Mouse (Mus musculus) intestine, embryonic 14.5 days (tissue): ENCODE measurements around the gene Gm867. TPM values are rescaled to one million over a fixed set of nuclear protein-coding genes. Genes with fewer than 3 reads are reported as not detected.

ENCODE experiments used
- ATAC-seq: fragments of 200-750 bp; cut with Nextera tagmentation; replicated peaks from 2 replicates; pipeline ENCODE4 v1.8.0; 2017; ENCODE audit warnings: low read depth, moderate number of reproducible peaks, moderate TSS enrichment, moderate library complexity; ENCODE audit not compliant: low FRiP score, low TSS enrichment
- DNase-seq: peaks from one replicate; pipeline ENCODE4 v3.0.0-alpha.2; 2018; ENCODE audit warnings: low spot score
- H3K27ac ChIP-seq: fragments of 300-500 bp; sonication (generic); 2 replicates; pipeline ENCODE4 v1.5.1; 2014; ENCODE audit warnings: low read depth, mild to moderate bottlenecking, control low read depth
- H3K27me3 ChIP-seq: fragments of 300-500 bp; sonication (generic); replicated peaks from 2 replicates; pipeline ENCODE4 v1.6.1; 2014; ENCODE audit warnings: low read length, control low read depth; ENCODE audit not compliant: control insufficient read depth, insufficient read depth
- H3K36me3 ChIP-seq: fragments of 300-500 bp; sonication (generic); 2 replicates; pipeline ENCODE4 v1.6.1; 2014; ENCODE audit warnings: low read length, control low read depth; ENCODE audit not compliant: control insufficient read depth, insufficient read depth
- H3K4me1 ChIP-seq: fragments of 300-500 bp; sonication (generic); replicated peaks from 2 replicates; pipeline ENCODE4 v1.6.1; 2014; ENCODE audit warnings: low read length, control low read depth, mixed read lengths; ENCODE audit not compliant: control insufficient read depth, insufficient read depth
- H3K4me2 ChIP-seq: fragments of 300-500 bp; sonication (generic); 2 replicates; pipeline ENCODE4 v1.6.1; 2014; ENCODE audit warnings: low read length
- H3K4me3 ChIP-seq: fragments of 300-500 bp; sonication (generic); 2 replicates; pipeline ENCODE4 v1.5.1; 2014; ENCODE audit warnings: low read depth, low read length, control low read depth, mixed read lengths
- H3K9ac ChIP-seq: fragments of 300-500 bp; sonication (generic); 2 replicates; pipeline ENCODE4 v1.6.1; 2014; ENCODE audit warnings: mild to moderate bottlenecking, low read length
- H3K9me3 ChIP-seq: fragments of 300-500 bp; sonication (generic); 2 replicates; pipeline ENCODE4 v1.6.1; 2016; ENCODE audit warnings: low read length, control low read depth; ENCODE audit not compliant: control insufficient read depth
- WGBS: fragments of 180-500 bp; shearing (Covaris S2); extraction: QIAGEN DNeasy Blood & Tissue Kit; methylation state at CpG from one replicate; pipeline ENCODE4 v1.1.7; 2014; 5-methylcytosine and 5-hydroxymethylcytosine counted together
- polyA plus RNA-seq: library from polyadenylated mRNA; unstranded; fragments of >200 nt; fragmentation: Nextera tagmentation; extraction: Ambion mirVana; gene quantifications from 2 replicates; pipeline ENCODE4 v1.2.1, GENCODE M21; 2014

Gm867 gene
- polyA plus RNA-seq, 1 experiment from 2014 or later = not detected

DNA sequence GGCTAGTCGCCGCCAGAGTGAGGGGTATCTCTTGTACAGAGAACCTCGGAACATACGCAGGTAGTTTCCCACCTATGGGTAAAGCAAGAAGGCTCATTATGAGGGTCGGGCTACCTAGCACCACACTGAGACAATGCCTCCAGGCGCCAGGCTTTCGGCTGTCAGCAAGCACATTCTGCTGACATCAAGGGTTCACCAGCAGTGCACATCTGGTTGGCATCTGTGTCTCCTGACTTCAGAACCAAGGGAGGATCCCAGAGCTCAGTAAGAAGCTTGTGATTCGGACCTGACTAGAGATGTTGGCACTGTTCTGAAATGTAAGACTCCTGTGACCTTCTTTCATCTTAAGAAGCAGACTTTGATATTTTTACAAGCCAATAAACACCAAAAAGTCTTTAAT lies 23.6 kb downstream of the Gm867 start:
- Histone ChIP-seq H3K4me3 (no peak overlapping the region), H3K27me3 (no peaks in the 10 kb centered on the region), H3K27ac (no peak overlapping the region), H3K4me1 (peaks cover 22% of the 10 kb centered on the region), H3K36me3 (peaks cover 57% of the 10 kb centered on the region), H3K9me3 (no peaks in the 10 kb centered on the region), H3K4me2 (no peak overlapping the region), H3K9ac (no peak overlapping the region)
- ATAC-seq = no peak
- WGBS = 84% methylated on average over 8 of the region's 8 CpGs
- DNase-seq = no peak

DNA sequence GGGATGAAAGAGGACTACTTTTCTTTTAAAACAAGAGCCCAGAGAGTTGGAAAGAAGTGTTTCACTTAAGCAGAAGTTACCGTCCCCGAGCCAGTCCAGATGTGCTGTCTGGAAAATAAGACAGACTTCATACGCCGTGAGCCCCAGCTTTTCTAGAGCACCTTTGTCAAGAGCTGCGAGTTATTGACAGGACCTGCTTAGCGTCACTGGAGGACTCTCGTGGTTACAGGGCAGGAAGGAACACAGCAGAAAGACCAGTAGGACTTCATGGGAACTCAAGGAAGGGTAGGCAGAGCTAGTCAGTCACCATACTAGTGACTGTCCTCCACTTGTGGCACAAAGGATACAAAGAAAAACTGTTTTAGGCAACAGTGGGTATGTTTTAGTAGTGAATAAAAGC lies 24.9 kb downstream of the Gm867 start:
- H3K27me3 ChIP-seq = no peaks in the 10 kb centered on the region
- ATAC-seq (no peak), DNase-seq (no peak)
- WGBS = 58% methylated on average over 7 of the region's 7 CpGs
- no peak overlapping the region for H3K27ac ChIP-seq
- no peak overlapping the region for H3K4me2 ChIP-seq
- no peaks in the 10 kb centered on the region for H3K9me3 ChIP-seq
- no peak overlapping the region for H3K9ac ChIP-seq
- H3K4me1 ChIP-seq = peaks cover 20% of the 10 kb centered on the region
- no peak overlapping the region for H3K4me3 ChIP-seq
- H3K36me3 ChIP-seq = peaks cover 69% of the 10 kb centered on the region

DNA sequence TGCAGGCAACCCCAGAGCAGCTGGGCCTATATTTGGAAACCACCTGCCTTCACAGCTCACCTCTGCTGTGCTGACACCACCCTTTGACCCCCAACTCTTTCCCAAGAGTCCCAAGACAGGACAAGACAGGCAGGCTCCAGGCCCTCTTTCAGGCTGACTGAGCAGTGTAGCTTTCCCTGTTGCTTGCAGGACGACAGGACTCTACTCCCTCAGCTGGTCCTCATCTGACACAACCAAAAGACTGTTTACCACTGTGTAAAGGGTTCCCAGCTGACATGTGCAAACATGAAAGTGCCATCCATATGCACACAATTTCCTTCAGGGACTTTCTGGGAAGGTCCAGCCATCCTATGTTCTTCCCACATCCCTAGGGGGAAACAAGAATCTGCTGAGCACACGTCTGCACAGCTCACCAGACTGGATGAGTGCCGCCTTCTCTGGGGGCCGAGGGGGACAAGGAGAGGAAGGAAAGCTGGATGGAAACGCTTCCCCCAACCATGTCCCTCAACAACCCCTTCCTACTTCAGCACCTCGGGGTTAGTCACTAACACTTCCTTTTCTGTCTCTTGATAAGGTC lies 27.4 kb downstream of the Gm867 start:
- Histone ChIP-seq H3K27me3 (no peaks in the 10 kb centered on the region), H3K9me3 (no peaks in the 10 kb centered on the region), H3K4me3 (no peak overlapping the region), H3K27ac (no peak overlapping the region), H3K36me3 (peaks cover 79% of the 10 kb centered on the region), H3K9ac (no peak overlapping the region), H3K4me2 (no peak overlapping the region), H3K4me1 (0 out of 2 replicates have a peak, but pooled peaks cover under 1% of the 10 kb centered on the region)
- 70% methylated on average over 6 of the region's 6 CpGs for WGBS
- DNase-seq = no peak
- no peak for ATAC-seq

GRCm38 (mm10) chr10:75910698-75911097 lies 29.8 kb downstream of the Gm867 start:
- no peaks in the 10 kb centered on the region for H3K27me3 ChIP-seq
- ATAC-seq (no peak), DNase-seq (no peak)
- H3K9me3 ChIP-seq = no peaks in the 10 kb centered on the region
- H3K4me2 ChIP-seq = no peak overlapping the region
- peaks cover 82% of the 10 kb centered on the region for H3K36me3 ChIP-seq
- no peak overlapping the region for H3K9ac ChIP-seq
- WGBS = 85% methylated on average over 2 of the region's 2 CpGs
- no peak overlapping the region for H3K4me3 ChIP-seq
- H3K27ac ChIP-seq = no peak overlapping the region
- no peaks in the 10 kb centered on the region for H3K4me1 ChIP-seq

- WGBS = 91% methylated on average over 4 of the region's 4 CpGs
- H3K4me2 ChIP-seq = no peak overlapping the region
Measured at GRCm38 (mm10) chr10:75906882-75907281, 33.6 kb downstream of the Gm867 start.

GRCm38 (mm10) chr10:75904391-75904790 lies 36.1 kb downstream of the Gm867 start:
- Histone ChIP-seq H3K4me3 (no peak overlapping the region), H3K9ac (no peak overlapping the region), H3K27ac (no peak overlapping the region), H3K4me1 (no peaks in the 10 kb centered on the region), H3K4me2 (no peak overlapping the region), H3K9me3 (no peaks in the 10 kb centered on the region), H3K27me3 (no peaks in the 10 kb centered on the region), H3K36me3 (peaks cover 96% of the 10 kb centered on the region)
- WGBS = 86% methylated on average over 5 of the region's 5 CpGs
- DNase-seq = no peak
- no peak for ATAC-seq

More at GRCm38 (mm10) chr10:75906882-75907281, 33.6 kb downstream of the Gm867 start:
- no peaks in the 10 kb centered on the region for H3K4me1 ChIP-seq
- DNase-seq = no peak
- peaks cover 95% of the 10 kb centered on the region for H3K36me3 ChIP-seq
- H3K4me3 ChIP-seq = no peak overlapping the region
- no peaks in the 10 kb centered on the region for H3K9me3 ChIP-seq
- ATAC-seq = no peak
- no peaks in the 10 kb centered on the region for H3K27me3 ChIP-seq
- H3K9ac ChIP-seq = no peak overlapping the region
- no peak overlapping the region for H3K27ac ChIP-seq

- Histone ChIP-seq H3K9me3 (no peaks in the 10 kb centered on the region), H3K27me3 (no peaks in the 10 kb centered on the region), H3K27ac (no peak overlapping the region), H3K4me3 (no peak overlapping the region), H3K9ac (no peak overlapping the region), H3K36me3 (peaks cover 89% of the 10 kb centered on the region), H3K4me2 (no peak overlapping the region), H3K4me1 (0 out of 2 replicates have a peak, but pooled peaks cover under 1% of the 10 kb centered on the region)
- DNase-seq (no peak), ATAC-seq (no peak)
- WGBS = 80% methylated on average over 3 of the region's 3 CpGs
Measured at GRCm38 (mm10) chr10:75898846-75899245, 41.6 kb downstream of the Gm867 start.

GRCm38 (mm10) chr10:75898039-75898564 lies 42.4 kb downstream of the Gm867 start:
- no peak overlapping the region for H3K27ac ChIP-seq
- WGBS = 80% methylated on average over 6 of the region's 6 CpGs
- H3K9ac ChIP-seq = no peak overlapping the region
- ATAC-seq (no peak), DNase-seq (no peak)
- H3K4me1 ChIP-seq = peaks cover 5% of the 10 kb centered on the region; the same call in 1 of the 2 replicates
- no peak overlapping the region for H3K4me3 ChIP-seq
- H3K4me2 ChIP-seq = no peak overlapping the region
- no peaks in the 10 kb centered on the region for H3K27me3 ChIP-seq
- no peaks in the 10 kb centered on the region for H3K9me3 ChIP-seq
- peaks cover 81% of the 10 kb centered on the region for H3K36me3 ChIP-seq

DNA sequence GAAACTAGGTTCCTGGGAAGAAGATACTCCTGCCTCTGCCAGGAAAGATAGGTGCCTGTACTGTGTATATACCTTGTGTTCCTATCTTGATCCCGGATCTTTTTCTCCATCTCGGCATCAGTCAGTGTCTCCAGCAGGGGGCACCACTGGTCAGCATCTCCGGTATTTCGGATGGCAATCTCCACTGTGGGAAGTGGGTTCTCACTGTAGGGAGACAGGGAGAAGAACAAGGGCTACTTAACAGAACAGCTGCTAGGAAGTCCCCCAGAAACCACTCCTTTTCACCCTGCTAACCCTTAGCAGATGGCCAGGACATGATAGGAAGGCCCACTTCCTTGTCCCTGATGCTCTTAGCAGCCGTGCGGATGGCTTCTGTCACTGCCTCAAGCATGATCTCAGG lies 43.1 kb downstream of the Gm867 start:
- Histone ChIP-seq H3K36me3 (peaks cover 74% of the 10 kb centered on the region), H3K4me2 (no peak overlapping the region), H3K9me3 (no peaks in the 10 kb centered on the region), H3K27ac (no peak overlapping the region), H3K27me3 (no peaks in the 10 kb centered on the region), H3K4me3 (no peak overlapping the region), H3K4me1 (peaks cover 5% of the 10 kb centered on the region; the same call in 1 of the 2 replicates), H3K9ac (no peak overlapping the region)
- ATAC-seq (no peak), DNase-seq (peak; percentile 89)
- 36% methylated on average over 6 of the region's 6 CpGs for WGBS
